ENCODE assay signal across 9 mouse cellular contexts in the genomic region with DNA sequence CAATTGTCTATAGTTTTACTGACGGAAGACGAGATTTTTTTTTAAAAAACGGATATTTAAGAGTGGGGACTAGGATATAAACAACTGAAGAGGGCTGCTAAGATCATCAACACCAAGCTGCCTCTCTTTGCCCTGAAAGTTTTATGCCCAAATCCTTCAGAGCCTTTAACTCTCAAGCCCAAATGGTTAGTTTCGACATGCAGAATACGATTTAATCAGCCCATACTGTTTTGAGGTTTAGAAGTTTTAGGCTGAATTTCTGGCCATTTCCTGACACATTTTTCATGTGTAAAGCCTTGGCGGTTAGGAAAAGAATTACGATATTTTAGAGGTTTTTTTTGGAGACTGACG. TPM values are rescaled to one million over a fixed set of nuclear protein-coding genes. Genes with fewer than 3 reads are reported as not detected.
DNase-seq lines count a peak whose midpoint lies in the region; ATAC-seq and TF ChIP-seq lines count a peak whose summit lies in the region.
"Had no signal": no experiment of that assay in that cellular context is flagged by ENCODE, and none has a peak within 500 bp of the region (broad histone marks: within the 10 kb centered on the region; RNA-seq: fewer than 3 reads in every experiment).

No protein-coding gene starts in this region.

- no peak for ATAC-seq in hindbrain, embryonic 16.5 days
- ATAC-seq in midbrain, embryonic 14.5 days (ENCODE audit: low FRiP score, low TSS enrichment), result no peak

- no peak for DNase-seq in kidney, adult 2 months
- no peak for DNase-seq in kidney, postnatal 10 days
- no peak for DNase-seq in midbrain, embryonic 14.5 days
- DNase-seq in ovary, postnatal 10 days (ENCODE audit: low spot score), result no peak
- DNase-seq in yolk sac, embryonic 10.5 days (ENCODE audit: low spot score), result no peak
- DNase-seq in lung, adult 18-20 months, result no peak

- H3K27me3 ChIP-seq in kidney, adult 2 months (replicated peaks; ENCODE audit: control insufficient read depth, insufficient read depth, low read length), result no peaks in the 10 kb centered on the region
- no peaks in the 10 kb centered on the region for H3K27me3 ChIP-seq in hindbrain, embryonic 16.5 days (replicated peaks; ENCODE audit: control insufficient read depth, insufficient read depth, low read length)
- no peaks in the 10 kb centered on the region for H3K27me3 ChIP-seq in midbrain, embryonic 14.5 days (ENCODE audit: control insufficient read depth, insufficient read depth, low read length)
- H3K27me3 ChIP-seq: Patski had no signal

- H3K36me3 ChIP-seq in kidney, adult 2 months (ENCODE audit: control insufficient read depth, insufficient read depth, low read length), result no peaks in the 10 kb centered on the region
- no peaks in the 10 kb centered on the region for H3K36me3 ChIP-seq in hindbrain, embryonic 16.5 days (ENCODE audit: control insufficient read depth, insufficient read depth, low read length)
- H3K36me3 ChIP-seq in midbrain, embryonic 14.5 days (ENCODE audit: control insufficient read depth, insufficient read depth, low read length), result no peaks in the 10 kb centered on the region

- WGBS in kidney, adult 2 months, result 41% methylated on average over 8 of the region's 8 CpGs
- WGBS in hindbrain, embryonic 16.5 days, result 47% methylated on average over 8 of the region's 8 CpGs
- WGBS in midbrain, embryonic 14.5 days, result 47% methylated on average over 8 of the region's 8 CpGs

- H3K4me3 ChIP-seq in kidney, adult 2 months (ENCODE audit: insufficient read depth, low read depth, low read length), result peak overlapping the region; percentile 100
- H3K4me3 ChIP-seq in cortical plate, adult 2 months (ENCODE audit: insufficient read depth, low read length), result peak overlapping the region; percentile 93
- peak overlapping the region; percentile 57 for H3K4me3 ChIP-seq in hindbrain, embryonic 16.5 days (ENCODE audit: low read length)
- peak overlapping the region; percentile 97 for H3K4me3 ChIP-seq in midbrain, embryonic 14.5 days (replicated peaks; ENCODE audit: low read depth, low read length)

- TF ChIP-seq POLR2A in kidney, adult 2 months (IDR thresholded peaks at IDR 0.05; ENCODE audit: low read depth, low read length), result no peak
- TF ChIP-seq POLR2A in cortical plate, adult 2 months (IDR thresholded peaks at IDR 0.05; ENCODE audit: extremely low read depth, insufficient read depth, low read length), result no peak

- peak overlapping the region; percentile 77 for H3K4me2 ChIP-seq in hindbrain, embryonic 16.5 days (ENCODE audit: low read length)
- H3K4me2 ChIP-seq in midbrain, embryonic 14.5 days (ENCODE audit: low read length), result peak overlapping the region; percentile 65

- TF ChIP-seq CTCF in kidney, adult 2 months (conservative IDR thresholded peaks at IDR 0.05; ENCODE audit: insufficient read depth, insufficient read length, low read depth, low read length), result no peak
- no peak for TF ChIP-seq CTCF in cortical plate, adult 2 months (IDR thresholded peaks at IDR 0.05; ENCODE audit: extremely low read depth, insufficient read depth, low read length)

- H3K4me1 ChIP-seq in kidney, adult 2 months (ENCODE audit: control insufficient read depth, insufficient read depth, low read length), result peaks cover 2% of the 10 kb centered on the region; the same call in 1 of the 2 replicates
- H3K4me1 ChIP-seq in cortical plate, adult 2 months (ENCODE audit: control insufficient read depth, insufficient read depth, low read length), result peaks cover 4% of the 10 kb centered on the region; the same call in 1 of the 2 replicates
- peaks cover 21% of the 10 kb centered on the region for H3K4me1 ChIP-seq in hindbrain, embryonic 16.5 days (ENCODE audit: control insufficient read depth, insufficient read depth, low read depth, low read length)
- H3K4me1 ChIP-seq in midbrain, embryonic 14.5 days (ENCODE audit: control insufficient read depth, insufficient read depth, low read length), result peaks cover 19% of the 10 kb centered on the region

- H3K27ac ChIP-seq in kidney, adult 2 months (ENCODE audit: insufficient read depth, low read depth, low read length), result peak overlapping the region; percentile 80; the same call in 1 of the 2 replicates
- peak overlapping the region; percentile 98; the same call in 1 of the 2 replicates for H3K27ac ChIP-seq in cortical plate, adult 2 months (ENCODE audit: insufficient read depth, low read length)
- H3K27ac ChIP-seq in hindbrain, embryonic 16.5 days (ENCODE audit: low read depth, low read length), result no peak overlapping the region; the same call in 1 of the 2 replicates
- no peak overlapping the region for H3K27ac ChIP-seq in midbrain, embryonic 14.5 days (replicated peaks; ENCODE audit: low read depth, low read length)

- no peaks in the 10 kb centered on the region for H3K9me3 ChIP-seq in hindbrain, embryonic 16.5 days (ENCODE audit: control insufficient read depth, low read length)
- H3K9me3 ChIP-seq in midbrain, embryonic 14.5 days (ENCODE audit: control insufficient read depth, low read length), result no peaks in the 10 kb centered on the region

- peak overlapping the region; percentile 75; the same call in 1 of the 2 replicates for H3K9ac ChIP-seq in hindbrain, embryonic 16.5 days (ENCODE audit: low read depth, low read length)
- no peak overlapping the region for H3K9ac ChIP-seq in midbrain, embryonic 14.5 days (replicated peaks; ENCODE audit: low read length)

RNA-seq across cellular contexts. Expression of gene Prpf39, which starts 0.3 kb away (rescaled TPM):
- 6.3 and 6.7 TPM in 2 replicates for polyA plus RNA-seq in kidney, adult 2 months (2012; rRNA removed)
- 39.3 and 45.6 TPM in 2 replicates for polyA plus RNA-seq in cortical plate, adult 2 months (2012; rRNA removed)
- polyA plus RNA-seq in hindbrain, embryonic 16.5 days (2015; fragmentation: Nextera tagmentation; extraction: Ambion mirVana), result 45.4 and 45.8 TPM in 2 replicates
- 57.4 and 61.2 TPM in 2 replicates for polyA plus RNA-seq in midbrain, embryonic 14.5 days (2014; fragmentation: Nextera tagmentation; extraction: Ambion mirVana)

RNA-seq across cellular contexts. Expression of gene Fkbp3, which starts 38.0 kb away (rescaled TPM):
- 50.5 and 80.3 TPM in 2 replicates for polyA plus RNA-seq in kidney, adult 2 months (2012; rRNA removed)
- 244 and 271 TPM in 2 replicates for polyA plus RNA-seq in cortical plate, adult 2 months (2012; rRNA removed)
- polyA plus RNA-seq in hindbrain, embryonic 16.5 days (2015; fragmentation: Nextera tagmentation; extraction: Ambion mirVana), result 388 and 458 TPM in 2 replicates
- polyA plus RNA-seq in midbrain, embryonic 14.5 days (2014; fragmentation: Nextera tagmentation; extraction: Ambion mirVana), result 396 and 403 TPM in 2 replicates

RNA-seq across cellular contexts. Expression of gene Fancm, which starts 39.6 kb away (rescaled TPM):
- 1.0 and 1.2 TPM in 2 replicates for polyA plus RNA-seq in kidney, adult 2 months (2012; rRNA removed)
- polyA plus RNA-seq in cortical plate, adult 2 months (2012; rRNA removed), result 5.8 and 6.1 TPM in 2 replicates
- polyA plus RNA-seq in hindbrain, embryonic 16.5 days (2015; fragmentation: Nextera tagmentation; extraction: Ambion mirVana), result 5.9 and 6.7 TPM in 2 replicates
- polyA plus RNA-seq in midbrain, embryonic 14.5 days (2014; fragmentation: Nextera tagmentation; extraction: Ambion mirVana), result 8.3 and 8.6 TPM in 2 replicates

Comparison
In these comparisons a context has a peak if more than half of its experiments do, and no peak if none do; other contexts are left out.
1. H3K27ac ChIP-seq: peak in kidney, adult 2 months (single experiment) and cortical plate, adult 2 months (single experiment); none in hindbrain, embryonic 16.5 days (single experiment) and midbrain, embryonic 14.5 days (single experiment).
2. Peak in every context shown above with its lines, with median percentiles within 50 percentile points of each other: H3K4me3 ChIP-seq.